Mouse (Mus musculus) CD4-positive, CD25-positive, alpha-beta regulatory T cell, adult 4 months (primary cell): ENCODE measurements around the gene Lamc3. TPM values are rescaled to one million over a fixed set of nuclear protein-coding genes. Genes with fewer than 3 reads are reported as not detected.
A peak's percentile ranks its signal among the peaks of the same experiment; 100 is the strongest.
"Not testable (repeated sequence)": the region's sequence is repeated elsewhere in the genome, so short reads cannot be mapped to it uniquely, and the experiment has no call there.

Source experiments
- ATAC-seq: one replicate; pipeline ENCODE4 v1.8.0; 2017
- polyA plus RNA-seq, 2 experiments: library from polyadenylated mRNA; unstranded; fragments of 100-300 nt; shearing (Covaris generic); gene quantifications; one replicate each; pipeline ENCODE4 v1.2.1; 2017

Lamc3 gene
- polyA plus RNA-seq, 2 experiments from 2014 or later: not detected

GRCm38 (mm10) chr2:31878610-31879009 lies 8.5 kb upstream of the Lamc3 start:
- ATAC-seq: no peak

GRCm38 (mm10) chr2:31880868-31881267 lies 6.2 kb upstream of the Lamc3 start:
- peak; percentile 91 for ATAC-seq

GRCm38 (mm10) chr2:31883061-31883460 lies 4.0 kb upstream of the Lamc3 start:
- ATAC-seq: no peak

- peak; percentile 26 for ATAC-seq
Observed at GRCm38 (mm10) chr2:31884806-31885205, 2.3 kb upstream of the Lamc3 start.

GRCm38 (mm10) chr2:31888871-31889270 lies 1.8 kb downstream of the Lamc3 start:
- no peak for ATAC-seq

- no peak for ATAC-seq
Observed at GRCm38 (mm10) chr2:31891219-31891618, 4.1 kb downstream of the Lamc3 start.

GRCm38 (mm10) chr2:31893110-31893669 lies 6.1 kb downstream of the Lamc3 start:
- no peak for ATAC-seq

- no peak for ATAC-seq
Observed at GRCm38 (mm10) chr2:31894221-31894870, 7.3 kb downstream of the Lamc3 start.

- no peak for ATAC-seq
Observed at GRCm38 (mm10) chr2:31900932-31901331, 13.8 kb downstream of the Lamc3 start.

GRCm38 (mm10) chr2:31901659-31902362 lies 14.7 kb downstream of the Lamc3 start:
- ATAC-seq: no peak

GRCm38 (mm10) chr2:31904089-31904488 lies 17.0 kb downstream of the Lamc3 start:
- ATAC-seq: no peak

GRCm38 (mm10) chr2:31904622-31905021 lies 17.5 kb downstream of the Lamc3 start:
- no peak for ATAC-seq

- ATAC-seq: no peak
Observed at GRCm38 (mm10) chr2:31905682-31906081, 18.6 kb downstream of the Lamc3 start.

- no peak for ATAC-seq
Observed at GRCm38 (mm10) chr2:31906407-31906806, 19.3 kb downstream of the Lamc3 start.

- ATAC-seq: no peak
Observed at GRCm38 (mm10) chr2:31912575-31912974, 25.5 kb downstream of the Lamc3 start.

GRCm38 (mm10) chr2:31914213-31914612 lies 27.1 kb downstream of the Lamc3 start:
- not testable (repeated sequence) for ATAC-seq

- peak; percentile 62 for ATAC-seq
Observed at GRCm38 (mm10) chr2:31915112-31915511, 28.0 kb downstream of the Lamc3 start.

GRCm38 (mm10) chr2:31917636-31918035 lies 30.5 kb downstream of the Lamc3 start:
- ATAC-seq: peak; percentile 41

GRCm38 (mm10) chr2:31923645-31924044 lies 36.6 kb downstream of the Lamc3 start:
- no peak for ATAC-seq

GRCm38 (mm10) chr2:31924811-31925210 lies 37.7 kb downstream of the Lamc3 start:
- ATAC-seq: no peak

- no peak for ATAC-seq
Observed at GRCm38 (mm10) chr2:31925936-31926335, 38.8 kb downstream of the Lamc3 start.

- peak; percentile 96 for ATAC-seq
Observed at GRCm38 (mm10) chr2:31929664-31930063, 42.6 kb downstream of the Lamc3 start.

- no peak for ATAC-seq
Observed at GRCm38 (mm10) chr2:31934551-31934950, 47.5 kb downstream of the Lamc3 start.

GRCm38 (mm10) chr2:31935054-31935453 lies 48.0 kb downstream of the Lamc3 start:
- ATAC-seq: no peak
